14 mouse cellular contexts compared by ENCODE assay signal in the genomic region with DNA sequence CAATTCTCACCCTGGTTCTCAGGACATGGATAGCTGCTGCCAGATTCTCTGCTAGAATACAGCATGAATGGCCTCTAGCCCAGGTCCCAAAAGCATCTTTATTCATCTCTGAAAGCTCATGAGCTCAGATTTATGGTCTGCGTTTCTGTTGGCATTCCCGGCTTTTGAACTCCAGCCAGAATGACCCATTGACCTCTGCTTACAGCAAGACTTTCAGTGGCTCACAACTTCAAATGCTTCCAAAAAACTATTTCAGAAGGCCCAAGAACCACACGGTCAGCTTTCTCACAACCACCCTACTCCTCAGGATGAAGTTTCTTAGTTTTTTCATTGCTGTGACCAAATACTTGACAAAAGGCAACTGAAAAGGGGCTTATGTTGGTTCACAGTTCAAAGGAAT.
DNase-seq lines count a peak whose midpoint lies in the region; ATAC-seq and TF ChIP-seq lines count a peak whose summit lies in the region.
"Had no signal": no experiment of that assay in that cellular context is flagged by ENCODE, and none has a peak within 500 bp of the region (broad histone marks: within the 10 kb centered on the region; RNA-seq: fewer than 3 reads in every experiment).

No protein-coding gene starts in this region.

- no peak for ATAC-seq in kidney, embryonic 14.5 days (ENCODE audit: low FRiP score, low TSS enrichment)
- no peak for ATAC-seq in kidney, postnatal 0 days (replicated peaks; ENCODE audit: low FRiP score, low read depth)
- ATAC-seq: lung, postnatal 0 days; Patski had no signal

- 26% methylated on average over 3 of the region's 3 CpGs for WGBS in kidney, adult 2 months
- 23% methylated on average over 3 of the region's 3 CpGs for WGBS in kidney, embryonic 14.5 days
- 20% methylated on average over 3 of the region's 3 CpGs for WGBS in kidney, postnatal 0 days

- no peak for TF ChIP-seq POLR2A in kidney, adult 2 months (IDR thresholded peaks at IDR 0.05; ENCODE audit: low read depth, low read length)

- no peak overlapping the region for H3K4me3 ChIP-seq in kidney, adult 2 months (ENCODE audit: insufficient read depth, low read depth, low read length)
- no peak overlapping the region for H3K4me3 ChIP-seq in kidney, embryonic 14.5 days (ENCODE audit: low read length)
- no peak overlapping the region for H3K4me3 ChIP-seq in kidney, postnatal 0 days (replicated peaks; ENCODE audit: low read depth, low read length)
- H3K4me3 ChIP-seq: erythroblast, embryonic 14.5 days; neural tube, embryonic 12.5 days had no signal

- H3K4me2 ChIP-seq in kidney, embryonic 14.5 days (replicated peaks; ENCODE audit: low read depth, low read length), result no peak overlapping the region
- H3K4me2 ChIP-seq in kidney, postnatal 0 days (ENCODE audit: low read length), result no peak overlapping the region
- H3K4me2 ChIP-seq: neural tube, embryonic 12.5 days had no signal

- H3K27me3 ChIP-seq in kidney, adult 2 months (replicated peaks; ENCODE audit: control insufficient read depth, insufficient read depth, low read length), result no peaks in the 10 kb centered on the region
- no peaks in the 10 kb centered on the region for H3K27me3 ChIP-seq in kidney, embryonic 14.5 days (ENCODE audit: control insufficient read depth, insufficient read depth, low read length)
- H3K27me3 ChIP-seq in kidney, postnatal 0 days (ENCODE audit: insufficient read depth, low read length), result no peaks in the 10 kb centered on the region
- H3K27me3 ChIP-seq: neural tube, embryonic 12.5 days; Patski had no signal

- H3K36me3 ChIP-seq in kidney, adult 2 months (ENCODE audit: control insufficient read depth, insufficient read depth, low read length), result no peaks in the 10 kb centered on the region
- no peaks in the 10 kb centered on the region for H3K36me3 ChIP-seq in kidney, embryonic 14.5 days (ENCODE audit: control insufficient read depth, insufficient read depth, low read length)
- no peaks in the 10 kb centered on the region for H3K36me3 ChIP-seq in kidney, postnatal 0 days (ENCODE audit: insufficient read depth, low read length)
- H3K36me3 ChIP-seq: neural tube, embryonic 12.5 days had no signal

- H3K9me3 ChIP-seq in kidney, embryonic 14.5 days (ENCODE audit: control insufficient read depth, low read length), result no peaks in the 10 kb centered on the region
- H3K9me3 ChIP-seq in kidney, postnatal 0 days (replicated peaks; ENCODE audit: low read length), result no peaks in the 10 kb centered on the region
- H3K9me3 ChIP-seq: neural tube, embryonic 12.5 days had no signal

- no peak overlapping the region for H3K27ac ChIP-seq in kidney, adult 2 months (ENCODE audit: insufficient read depth, low read depth, low read length)
- H3K27ac ChIP-seq in kidney, embryonic 14.5 days (ENCODE audit: low read depth, low read length), result no peak overlapping the region
- no peak overlapping the region for H3K27ac ChIP-seq in kidney, postnatal 0 days
- H3K27ac ChIP-seq: neural tube, embryonic 12.5 days had no signal

- H3K9ac ChIP-seq in kidney, embryonic 14.5 days (ENCODE audit: low read depth, low read length), result no peak overlapping the region
- H3K9ac ChIP-seq in kidney, postnatal 0 days (ENCODE audit: low read depth, low read length), result no peak overlapping the region
- H3K9ac ChIP-seq: neural tube, embryonic 12.5 days had no signal

- peak; percentile 33 for DNase-seq in kidney, adult 2 months
- DNase-seq in 3134 (ENCODE audit: extremely low read depth, insufficient read length, low spot score), result peak; percentile 32
- DNase-seq in adrenal gland, adult 18-20 months (ENCODE audit: low spot score in 2 of 2), result peak; percentile 67
- DNase-seq in kidney, postnatal 0 days (ENCODE audit: low spot score), result peak; percentile 9
- DNase-seq in right cerebral cortex, adult 2 months (ENCODE audit: low spot score in 2 of 2), result no peak
- no peak for DNase-seq in spleen, postnatal 36 days (ENCODE audit: low spot score in 2 of 2)
- DNase-seq in layer of hippocampus, postnatal 10 days (ENCODE audit: low spot score in 2 of 2), result no peak
- DNase-seq: cerebellum, adult 11-12 months; midbrain, embryonic 14.5 days had no signal

- no peaks in the 10 kb centered on the region for H3K4me1 ChIP-seq in kidney, adult 2 months (ENCODE audit: control insufficient read depth, insufficient read depth, low read length)
- no peaks in the 10 kb centered on the region for H3K4me1 ChIP-seq in kidney, embryonic 14.5 days (ENCODE audit: control insufficient read depth, insufficient read depth, low read length)
- no peaks in the 10 kb centered on the region for H3K4me1 ChIP-seq in kidney, postnatal 0 days (replicated peaks; ENCODE audit: insufficient read depth, low read length)

- no peak for TF ChIP-seq CTCF in kidney, adult 2 months (conservative IDR thresholded peaks at IDR 0.05; ENCODE audit: insufficient read depth, insufficient read length, low read depth, low read length)
- TF ChIP-seq CTCF in kidney, postnatal 0 days (IDR thresholded peaks at IDR 0.05; ENCODE audit: low read depth), result no peak

Comparison
In these comparisons a context has a peak if more than half of its experiments do, and no peak if none do; other contexts are left out.
1. DNase-seq: peak in kidney, adult 2 months (single experiment), 3134 (single experiment), adrenal gland, adult 18-20 months (2 of 2) and kidney, postnatal 0 days (single experiment); none in right cerebral cortex, adult 2 months (0 of 2), spleen, postnatal 36 days (0 of 2) and layer of hippocampus, postnatal 10 days (0 of 2).